Mouse (Mus musculus) ES-Bruce4 (cell line): Measurements from ENCODE around the gene Pdzrn3.

ENCODE experiments used
- CTCF ChIP-seq: IDR thresholded peaks from one replicate; pipeline ENCODE4 v1.8.1; 2011; ENCODE audit warnings: low read depth, low read length
- POLR2A ChIP-seq: IDR thresholded peaks from one replicate; pipeline ENCODE4 v1.8.1; 2011; ENCODE audit warnings: low read length; ENCODE audit not compliant: insufficient read depth

GRCm38 (mm10) chr6:101310491-101310890 lies 67.2 kb downstream of the Pdzrn3 start:
- TF ChIP-seq CTCF (no peak), POLR2A (no peak)
